17 mouse cellular contexts compared by ENCODE assay signal in the genomic region with DNA sequence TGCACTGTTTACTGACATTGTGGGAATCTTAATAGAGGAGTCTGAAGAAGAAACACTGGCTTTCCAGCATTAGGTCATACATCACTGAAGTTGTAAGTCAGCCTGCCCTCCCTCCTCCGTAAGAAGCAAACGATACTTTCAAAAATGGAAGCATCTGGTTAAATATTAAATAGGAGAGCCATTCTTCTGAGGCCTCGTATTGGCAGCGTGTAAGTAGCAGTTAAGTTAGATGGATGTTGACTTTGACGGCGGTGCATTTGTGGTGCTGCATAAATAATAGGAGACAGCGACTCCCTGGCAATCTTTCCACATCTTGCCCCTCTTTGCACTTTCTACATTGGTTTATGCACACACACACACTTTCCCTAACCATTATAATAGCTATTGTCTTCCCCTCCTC.
DNase-seq lines count a peak whose midpoint lies in the region; ATAC-seq and TF ChIP-seq lines count a peak whose summit lies in the region.
"Had no signal": no experiment of that assay in that cellular context is flagged by ENCODE, and none has a peak within 500 bp of the region (broad histone marks: within the 10 kb centered on the region; RNA-seq: fewer than 3 reads in every experiment).

No protein-coding gene starts in this region.

- 41% methylated on average over 7 of the region's 7 CpGs for WGBS in hindbrain, postnatal 0 days
- 34% methylated on average over 7 of the region's 7 CpGs for WGBS in hindbrain, embryonic 13.5 days
- WGBS in midbrain, embryonic 15.5 days, result 48% methylated on average over 7 of the region's 7 CpGs
- WGBS in midbrain, embryonic 13.5 days, result 62% methylated on average over 7 of the region's 7 CpGs
- 20% methylated on average over 7 of the region's 7 CpGs for WGBS in intestine, postnatal 0 days
- 13% methylated on average over 7 of the region's 7 CpGs for WGBS in stomach, embryonic 16.5 days
- 47% methylated on average over 7 of the region's 7 CpGs for WGBS in lung, adult 2 months

- no peak overlapping the region for H3K4me2 ChIP-seq in hindbrain, postnatal 0 days (ENCODE audit: low read depth, low read length)
- no peak overlapping the region for H3K4me2 ChIP-seq in hindbrain, embryonic 13.5 days
- no peak overlapping the region for H3K4me2 ChIP-seq in midbrain, embryonic 15.5 days
- no peak overlapping the region for H3K4me2 ChIP-seq in midbrain, embryonic 13.5 days (replicated peaks)
- peak overlapping the region; percentile 28; the same call in 1 of the 2 replicates for H3K4me2 ChIP-seq in intestine, postnatal 0 days (replicated peaks; ENCODE audit: low read depth)
- H3K4me2 ChIP-seq in stomach, embryonic 16.5 days (ENCODE audit: low read depth, low read length), result peak overlapping the region; percentile 21; the same call in 1 of the 2 replicates
- H3K4me2 ChIP-seq: hindbrain, embryonic 15.5 days; midbrain, embryonic 11.5 days had no signal

- DNase-seq in hindbrain, postnatal 0 days (ENCODE audit: low spot score), result peak; percentile 3
- no peak for DNase-seq in thymus, postnatal 4 days
- DNase-seq in lung, adult 2 months, result no peak
- DNase-seq: cerebellum, adult 2 months; gastrocnemius, postnatal 14 days; lung, adult 18-20 months; lung, postnatal 36 days; right cerebral cortex, postnatal 14 days had no signal

- ATAC-seq in hindbrain, postnatal 0 days, result no peak
- no peak for ATAC-seq in hindbrain, embryonic 13.5 days (ENCODE audit: low FRiP score)
- peak; percentile 22; the same call in 1 of the 2 replicates for ATAC-seq in midbrain, embryonic 15.5 days (replicated peaks)
- ATAC-seq in midbrain, embryonic 13.5 days, result no peak
- ATAC-seq in intestine, postnatal 0 days, result no peak
- no peak for ATAC-seq in stomach, embryonic 16.5 days (ENCODE audit: insufficient read depth, low FRiP score)
- ATAC-seq: activated CD4-positive, CD25-positive, alpha-beta regulatory T cell, adult 4 months had no signal

- H3K27ac ChIP-seq in hindbrain, postnatal 0 days, result no peak overlapping the region
- no peak overlapping the region for H3K27ac ChIP-seq in hindbrain, embryonic 13.5 days
- H3K27ac ChIP-seq in midbrain, embryonic 15.5 days, result no peak overlapping the region
- H3K27ac ChIP-seq in midbrain, embryonic 13.5 days, result no peak overlapping the region
- no peak overlapping the region for H3K27ac ChIP-seq in intestine, postnatal 0 days (ENCODE audit: low read depth, low read length)
- 0 out of 2 replicates have a peak overlapping the region, but pooled peaks have one; percentile 25 for H3K27ac ChIP-seq in stomach, embryonic 16.5 days (ENCODE audit: low read length)
- H3K27ac ChIP-seq: hindbrain, embryonic 15.5 days had no signal

- no peaks in the 10 kb centered on the region for H3K36me3 ChIP-seq in hindbrain, postnatal 0 days (ENCODE audit: insufficient read depth, low read length)
- H3K36me3 ChIP-seq in hindbrain, embryonic 13.5 days, result no peaks in the 10 kb centered on the region
- H3K36me3 ChIP-seq in midbrain, embryonic 15.5 days (replicated peaks), result no peaks in the 10 kb centered on the region
- H3K36me3 ChIP-seq in midbrain, embryonic 13.5 days, result no peaks in the 10 kb centered on the region
- H3K36me3 ChIP-seq in intestine, postnatal 0 days (ENCODE audit: control insufficient read depth, insufficient read depth), result no peaks in the 10 kb centered on the region
- no peaks in the 10 kb centered on the region for H3K36me3 ChIP-seq in stomach, embryonic 16.5 days (ENCODE audit: control insufficient read depth, insufficient read depth, low read length)
- H3K36me3 ChIP-seq: hindbrain, embryonic 15.5 days had no signal

- H3K9ac ChIP-seq in hindbrain, postnatal 0 days (replicated peaks; ENCODE audit: low read length), result no peak overlapping the region
- no peak overlapping the region for H3K9ac ChIP-seq in hindbrain, embryonic 13.5 days
- H3K9ac ChIP-seq in midbrain, embryonic 15.5 days, result no peak overlapping the region
- no peak overlapping the region for H3K9ac ChIP-seq in midbrain, embryonic 13.5 days (replicated peaks)
- H3K9ac ChIP-seq in intestine, postnatal 0 days (ENCODE audit: low read depth, low read length), result no peak overlapping the region
- no peak overlapping the region for H3K9ac ChIP-seq in stomach, embryonic 16.5 days (ENCODE audit: low read length)
- H3K9ac ChIP-seq: hindbrain, embryonic 15.5 days had no signal

- TF ChIP-seq CTCF in hindbrain, postnatal 0 days (IDR thresholded peaks at IDR 0.05; ENCODE audit: low read depth), result no peak
- TF ChIP-seq CTCF in intestine, postnatal 0 days (IDR thresholded peaks at IDR 0.05; ENCODE audit: low read depth), result no peak
- TF ChIP-seq CTCF in lung, adult 2 months (IDR thresholded peaks at IDR 0.05; ENCODE audit: insufficient read depth, low read length), result no peak

- no peak for TF ChIP-seq POLR2A in lung, adult 2 months (IDR thresholded peaks at IDR 0.05; ENCODE audit: borderline replicate concordance, extremely low read depth, low read depth, low read length)

- no peaks in the 10 kb centered on the region for H3K27me3 ChIP-seq in hindbrain, postnatal 0 days (ENCODE audit: insufficient read depth, low read length)
- H3K27me3 ChIP-seq in hindbrain, embryonic 13.5 days, result peaks cover 36% of the 10 kb centered on the region
- no peaks in the 10 kb centered on the region for H3K27me3 ChIP-seq in midbrain, embryonic 15.5 days (replicated peaks)
- H3K27me3 ChIP-seq in midbrain, embryonic 13.5 days, result peaks cover 42% of the 10 kb centered on the region
- H3K27me3 ChIP-seq in intestine, postnatal 0 days (replicated peaks; ENCODE audit: control insufficient read depth, insufficient read depth, low read length), result no peaks in the 10 kb centered on the region
- no peaks in the 10 kb centered on the region for H3K27me3 ChIP-seq in stomach, embryonic 16.5 days (ENCODE audit: control insufficient read depth, insufficient read depth, low read length)

- H3K9me3 ChIP-seq in hindbrain, postnatal 0 days (ENCODE audit: low read length), result no peaks in the 10 kb centered on the region
- no peaks in the 10 kb centered on the region for H3K9me3 ChIP-seq in hindbrain, embryonic 13.5 days
- no peaks in the 10 kb centered on the region for H3K9me3 ChIP-seq in midbrain, embryonic 15.5 days
- H3K9me3 ChIP-seq in midbrain, embryonic 13.5 days, result no peaks in the 10 kb centered on the region
- no peaks in the 10 kb centered on the region for H3K9me3 ChIP-seq in intestine, postnatal 0 days (ENCODE audit: control insufficient read depth)
- H3K9me3 ChIP-seq in stomach, embryonic 16.5 days (replicated peaks; ENCODE audit: control insufficient read depth, low read length), result no peaks in the 10 kb centered on the region
- H3K9me3 ChIP-seq: hindbrain, embryonic 15.5 days had no signal

- peaks cover 3% of the 10 kb centered on the region; the same call in 1 of the 2 replicates for H3K4me1 ChIP-seq in hindbrain, postnatal 0 days (ENCODE audit: insufficient read depth, low read length)
- peaks cover 38% of the 10 kb centered on the region for H3K4me1 ChIP-seq in hindbrain, embryonic 13.5 days (replicated peaks)
- peaks cover 17% of the 10 kb centered on the region for H3K4me1 ChIP-seq in midbrain, embryonic 15.5 days
- H3K4me1 ChIP-seq in midbrain, embryonic 13.5 days (replicated peaks), result peaks cover 30% of the 10 kb centered on the region
- H3K4me1 ChIP-seq in intestine, postnatal 0 days (replicated peaks; ENCODE audit: control insufficient read depth, insufficient read depth, low read length), result 0 out of 2 replicates have a peak, but pooled peaks cover 4% of the 10 kb centered on the region
- H3K4me1 ChIP-seq in stomach, embryonic 16.5 days (ENCODE audit: control insufficient read depth, insufficient read depth, low read length), result peaks cover 24% of the 10 kb centered on the region
- H3K4me1 ChIP-seq in lung, adult 2 months (ENCODE audit: control insufficient read depth, insufficient read depth, low read length), result no peaks in the 10 kb centered on the region

- no peak overlapping the region for H3K4me3 ChIP-seq in hindbrain, postnatal 0 days (ENCODE audit: low read length)
- no peak overlapping the region for H3K4me3 ChIP-seq in hindbrain, embryonic 13.5 days
- no peak overlapping the region for H3K4me3 ChIP-seq in midbrain, embryonic 15.5 days
- no peak overlapping the region for H3K4me3 ChIP-seq in midbrain, embryonic 13.5 days (replicated peaks)
- no peak overlapping the region for H3K4me3 ChIP-seq in intestine, postnatal 0 days (ENCODE audit: low read depth, low read length)
- no peak overlapping the region for H3K4me3 ChIP-seq in stomach, embryonic 16.5 days (replicated peaks; ENCODE audit: low read length)
- H3K4me3 ChIP-seq in lung, adult 2 months (replicated peaks; ENCODE audit: extremely low read depth, low read depth, low read length), result no peak overlapping the region
- H3K4me3 ChIP-seq: hindbrain, embryonic 15.5 days; myocyte had no signal

Comparison
In these comparisons a context has a peak if more than half of its experiments do, and no peak if none do; other contexts are left out.
1. H3K4me2 ChIP-seq: peak in intestine, postnatal 0 days (single experiment) and stomach, embryonic 16.5 days (single experiment); none in hindbrain, postnatal 0 days (single experiment), hindbrain, embryonic 13.5 days (single experiment), midbrain, embryonic 15.5 days (single experiment) and midbrain, embryonic 13.5 days (single experiment).